In genomic region chr19:6376643-6377042, GRCm38 (mm10) we compare ENCODE assay signal across 6 mouse cellular contexts.
"Had no signal": no experiment of that assay in that cellular context is flagged by ENCODE, and none has a peak within 500 bp of the region (broad histone marks: within the 10 kb centered on the region; RNA-seq: fewer than 3 reads in every experiment).

No protein-coding gene starts in this region.

- H3K27me3 ChIP-seq: liver, embryonic 15.5 days; midbrain, embryonic 13.5 days had no signal

- H3K4me3 ChIP-seq: left cerebral cortex, adult 2 months; limb, embryonic 10.5 days; liver, embryonic 15.5 days; midbrain, embryonic 13.5 days had no signal

- H3K4me2 ChIP-seq: liver, embryonic 11.5 days; liver, embryonic 15.5 days; midbrain, embryonic 13.5 days had no signal

- H3K9me3 ChIP-seq: limb, embryonic 10.5 days; liver, embryonic 15.5 days; midbrain, embryonic 13.5 days had no signal

- H3K4me1 ChIP-seq: limb, embryonic 10.5 days; liver, embryonic 15.5 days had no signal

- ATAC-seq: lung, postnatal 0 days; midbrain, embryonic 13.5 days had no signal

- H3K9ac ChIP-seq: liver, embryonic 15.5 days; midbrain, embryonic 13.5 days had no signal

- H3K27ac ChIP-seq: left cerebral cortex, adult 2 months; limb, embryonic 10.5 days; liver, embryonic 15.5 days had no signal
